Mouse (Mus musculus) testis, postnatal 10 days (tissue): Measurements from ENCODE around the gene Ccnyl1.

ENCODE experiments used
- DNase-seq: peaks from one replicate; pipeline ENCODE4 v3.0.0; 2021; ENCODE audit warnings: low spot score

The Ccnyl1 gene

GRCm38 (mm10) chr1:64738180-64738555 lies 47.9 kb downstream of the Ccnyl1 start:
- DNase-seq: no peak

DNA sequence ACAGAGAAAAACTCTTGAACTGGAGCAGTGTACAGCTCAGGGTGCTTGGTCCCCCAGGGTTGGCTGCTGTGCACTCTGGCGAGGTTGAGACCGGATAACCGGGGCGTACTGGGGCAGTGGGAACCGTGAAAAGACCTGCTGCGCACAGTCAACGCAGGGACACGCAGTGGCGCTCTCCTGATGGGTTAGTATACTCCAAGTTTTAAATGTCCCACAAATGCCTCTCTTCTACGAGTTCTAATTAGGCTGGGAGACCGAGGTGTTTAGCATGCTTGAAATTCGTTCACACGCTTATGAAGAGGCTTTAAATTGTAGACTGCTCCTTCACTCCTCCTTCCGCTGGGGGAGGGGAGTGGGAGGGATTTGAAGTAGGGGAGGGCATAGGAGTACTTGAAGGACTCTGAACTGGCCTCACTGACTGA lies 48.4 kb downstream of the Ccnyl1 start:
- peak; percentile 64 for DNase-seq

- DNase-seq: no peak
Observed at GRCm38 (mm10) chr1:64742741-64743408, 52.6 kb downstream of the Ccnyl1 start.

DNA sequence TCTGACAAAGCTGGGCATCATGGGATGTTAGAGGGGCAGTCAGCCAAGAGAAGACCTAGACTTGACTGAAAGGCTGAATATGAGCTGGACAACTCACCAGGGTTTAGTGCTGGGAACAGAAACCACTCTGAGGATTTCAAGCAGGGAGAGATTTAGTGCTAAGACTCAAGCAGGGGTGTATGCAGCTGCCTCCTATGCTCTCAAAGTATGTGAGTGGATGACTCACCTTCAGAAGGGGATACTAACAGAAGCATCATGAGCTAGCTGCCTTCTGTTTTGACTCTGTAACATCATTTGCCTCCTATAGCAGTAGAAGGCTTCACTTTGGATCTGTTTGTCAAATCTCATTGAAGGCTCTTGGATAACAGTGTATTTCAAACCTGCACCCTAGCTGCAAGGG lies 54.4 kb downstream of the Ccnyl1 start:
- DNase-seq: no peak

DNA sequence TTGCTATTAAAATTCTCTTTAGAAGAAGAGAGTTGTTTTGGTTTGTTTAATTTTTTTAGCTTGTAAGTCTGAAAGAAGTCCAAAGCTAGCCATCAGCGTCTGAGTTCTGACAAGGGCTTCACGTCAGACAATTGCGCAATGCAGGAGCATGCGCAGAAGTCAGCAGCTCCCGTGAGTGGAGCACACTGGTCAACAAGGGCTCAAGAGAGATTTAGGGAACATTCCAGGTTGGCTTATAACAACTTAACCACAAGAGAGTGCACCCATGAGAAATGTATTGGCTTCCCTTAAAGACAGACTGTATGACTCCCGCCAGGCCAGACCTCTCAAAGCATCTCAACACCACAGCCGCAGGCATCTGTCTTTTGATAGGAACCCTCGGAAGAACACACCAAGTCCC lies 62.9 kb downstream of the Ccnyl1 start:
- DNase-seq: no peak

- no peak for DNase-seq
Observed at GRCm38 (mm10) chr1:64753668-64754067, 63.4 kb downstream of the Ccnyl1 start.

DNA sequence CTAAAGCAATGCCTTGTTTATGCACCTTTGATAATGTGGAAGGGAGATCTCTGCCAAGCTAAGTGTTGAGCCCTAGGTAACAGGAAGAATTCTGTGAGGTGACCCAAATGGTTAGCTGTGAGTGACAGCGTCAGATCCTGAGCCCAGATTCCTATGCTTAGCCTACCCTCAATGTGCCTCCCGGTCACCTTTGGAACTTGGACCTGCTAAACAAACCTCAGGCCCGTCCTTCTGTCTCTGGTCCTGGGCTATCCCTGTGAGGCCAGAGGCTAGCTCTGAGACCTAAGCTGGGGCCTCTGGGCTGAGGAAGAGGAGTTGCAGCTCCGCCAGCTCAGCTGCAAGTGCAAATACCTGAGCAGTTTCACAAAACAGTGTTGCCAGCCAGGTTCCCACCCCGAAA lies 64.4 kb downstream of the Ccnyl1 start:
- DNase-seq: no peak

- no peak for DNase-seq
Observed at GRCm38 (mm10) chr1:64755971-64756639, 65.8 kb downstream of the Ccnyl1 start.

GRCm38 (mm10) chr1:64756640-64757030 lies 66.4 kb downstream of the Ccnyl1 start:
- DNase-seq: no peak

- DNase-seq: no peak
Observed at GRCm38 (mm10) chr1:64757254-64757653, 67.0 kb downstream of the Ccnyl1 start.

- no peak for DNase-seq
Observed at GRCm38 (mm10) chr1:64757766-64758165, 67.5 kb downstream of the Ccnyl1 start.

DNA sequence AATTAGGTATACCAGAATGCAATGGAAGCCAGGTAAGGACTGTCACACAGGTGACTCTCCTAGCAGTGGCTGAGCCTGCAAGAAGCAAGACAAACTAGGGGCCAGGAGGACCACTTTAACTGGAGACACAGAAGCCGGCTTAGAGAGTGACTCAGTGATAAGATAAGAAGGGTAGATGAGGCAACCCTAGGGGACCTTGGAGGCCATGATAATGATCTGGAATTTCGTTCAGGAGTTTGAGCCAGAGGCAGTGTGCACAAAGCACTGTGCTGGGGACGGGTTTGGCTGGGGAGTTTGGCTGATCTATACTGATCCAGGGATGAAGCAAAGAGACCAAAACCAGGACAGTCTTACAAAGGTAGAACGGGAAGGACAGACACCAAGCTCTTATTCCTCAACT lies 71.4 kb downstream of the Ccnyl1 start:
- no peak for DNase-seq

DNA sequence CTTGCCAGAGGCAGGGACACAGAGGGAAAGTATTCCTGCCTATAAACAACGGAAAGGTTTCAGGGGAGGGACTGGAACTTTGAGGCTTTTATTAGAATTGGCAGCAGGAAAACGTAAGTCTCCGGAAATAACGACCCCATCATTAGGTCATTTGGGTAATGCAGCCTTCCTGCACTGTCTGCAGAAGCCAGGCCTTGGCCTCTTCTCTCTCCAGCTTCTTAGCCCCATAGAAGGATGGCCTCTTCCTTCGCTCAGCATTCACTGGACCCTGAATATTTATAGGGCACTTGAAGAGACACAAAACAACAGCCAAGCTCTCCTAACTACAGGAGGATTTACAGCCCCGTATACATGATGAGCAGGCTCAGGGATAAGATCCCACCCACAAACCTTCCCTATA lies 79.9 kb downstream of the Ccnyl1 start:
- DNase-seq: no peak

DNA sequence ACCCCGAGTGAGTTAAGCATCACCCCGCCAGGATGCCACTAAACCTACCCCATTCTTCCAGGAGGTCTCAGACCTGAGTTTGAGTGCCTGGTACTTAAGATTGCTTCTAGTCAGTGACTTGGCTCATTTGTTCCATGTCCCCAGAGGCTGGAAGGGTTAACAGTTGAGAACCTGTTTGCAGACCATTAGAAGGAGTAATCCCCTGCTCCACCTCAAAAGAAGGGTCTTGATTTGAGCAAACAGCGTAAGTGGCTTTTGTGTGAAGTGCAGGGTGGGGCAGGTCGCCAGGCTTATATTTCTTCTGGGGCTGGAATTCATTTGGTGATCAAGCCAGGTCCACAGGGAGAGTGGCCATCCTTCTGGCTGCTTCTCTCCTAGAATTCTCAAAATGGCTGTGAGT lies 83.0 kb downstream of the Ccnyl1 start:
- DNase-seq: no peak
